Mouse (Mus musculus): ENCODE measurements around the gene Gm49387. TPM values are rescaled to one million over a fixed set of nuclear protein-coding genes. Genes with fewer than 3 reads are reported as not detected.

The Gm49387 gene
- total RNA-seq, 2 experiments from 2014 or later, result not detected

GRCm38 (mm10) chr14:31572561-31573175 is 68.0 kb downstream of the Gm49387 start:
- DNase-seq, result peak; percentile 49 to 56

GRCm38 (mm10) chr14:31571419-31571818 is 69.3 kb downstream of the Gm49387 start:
- no peak for DNase-seq

GRCm38 (mm10) chr14:31570131-31570951 is 70.3 kb downstream of the Gm49387 start:
- no peak for DNase-seq

- no peak for DNase-seq
Observed at GRCm38 (mm10) chr14:31569151-31569631, 71.5 kb downstream of the Gm49387 start.

GRCm38 (mm10) chr14:31565478-31566212 is 75.0 kb downstream of the Gm49387 start:
- no peak for DNase-seq

GRCm38 (mm10) chr14:31564452-31565179 is 76.1 kb downstream of the Gm49387 start:
- DNase-seq, result no peak

- no peak for DNase-seq
Observed at GRCm38 (mm10) chr14:31560886-31561285, 79.8 kb downstream of the Gm49387 start.

GRCm38 (mm10) chr14:31559216-31559615 is 81.5 kb downstream of the Gm49387 start:
- DNase-seq, result no peak

GRCm38 (mm10) chr14:31557784-31558183 is 82.9 kb downstream of the Gm49387 start:
- DNase-seq, result no peak

- no peak for DNase-seq
Observed at GRCm38 (mm10) chr14:31557273-31557672, 83.4 kb downstream of the Gm49387 start.

GRCm38 (mm10) chr14:31556526-31557260 is 84.0 kb downstream of the Gm49387 start:
- no peak for DNase-seq

- DNase-seq, result no peak
Observed at GRCm38 (mm10) chr14:31555963-31556434, 84.7 kb downstream of the Gm49387 start.

GRCm38 (mm10) chr14:31555021-31555420 is 85.7 kb downstream of the Gm49387 start:
- no peak for DNase-seq

- no peak for DNase-seq
Observed at GRCm38 (mm10) chr14:31543885-31544442, 96.7 kb downstream of the Gm49387 start.

GRCm38 (mm10) chr14:31537298-31537697 is 103.4 kb downstream of the Gm49387 start:
- no peak for DNase-seq

GRCm38 (mm10) chr14:31532656-31533055 is 108.0 kb downstream of the Gm49387 start:
- DNase-seq, result no peak

- DNase-seq, result no peak
Observed at GRCm38 (mm10) chr14:31531506-31532148, 109.1 kb downstream of the Gm49387 start.

- DNase-seq, result no peak
Observed at GRCm38 (mm10) chr14:31530847-31531246, 109.8 kb downstream of the Gm49387 start.

- no peak for DNase-seq
Observed at GRCm38 (mm10) chr14:31525040-31525810, 115.5 kb downstream of the Gm49387 start.

GRCm38 (mm10) chr14:31521318-31521717 is 119.4 kb downstream of the Gm49387 start:
- DNase-seq, result no peak
